Mouse (Mus musculus): Measurements from ENCODE around the gene Daam1. TPM values are rescaled to one million over a fixed set of nuclear protein-coding genes. Genes with fewer than 3 reads are reported as not detected.

Daam1 gene
- polyA plus RNA-seq, 1 experiment from 2014 or later, result 8.5 TPM

DNA sequence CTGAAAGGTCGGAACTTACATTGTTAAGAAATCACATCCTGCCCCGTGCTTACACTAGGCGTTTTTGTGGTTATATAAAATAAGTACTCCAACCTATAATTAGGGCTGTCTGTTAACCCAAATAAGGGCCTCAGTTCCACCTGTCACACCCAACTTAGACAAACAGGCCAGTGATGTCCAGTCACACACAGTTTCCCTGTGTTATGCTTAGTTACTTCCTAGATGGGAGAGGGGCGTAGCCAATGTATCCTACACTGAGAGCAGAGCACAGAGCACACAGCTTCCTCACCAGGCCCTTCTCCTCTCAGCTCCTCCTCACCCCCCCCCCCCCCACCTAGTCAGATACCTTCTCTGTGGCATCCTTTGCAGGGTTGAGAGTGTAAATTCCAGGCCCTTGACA lies 41.5 kb downstream of the Daam1 start:
- no peak for ATAC-seq (ENCODE audit: insufficient number of reproducible peaks, low FRiP score, low TSS enrichment, low read depth)
- peaks cover 4% of the 10 kb centered on the region for H3K4me1 ChIP-seq (ENCODE audit: control insufficient read depth, insufficient read depth, low read length)
- H3K27ac ChIP-seq (replicated peaks; ENCODE audit: low read depth, low read length), result no peak overlapping the region
- no peak overlapping the region for H3K9ac ChIP-seq (ENCODE audit: low read length)
- 89% methylated on average over 4 of the region's 4 CpGs for WGBS
- DNase-seq (ENCODE audit: low spot score), result no peak
- H3K36me3 ChIP-seq (ENCODE audit: control insufficient read depth, insufficient read depth, low read length), result no peaks in the 10 kb centered on the region
- H3K27me3 ChIP-seq (ENCODE audit: control insufficient read depth, insufficient read depth, low read length), result no peaks in the 10 kb centered on the region
- no peak overlapping the region for H3K4me2 ChIP-seq (ENCODE audit: low read depth, severe bottlenecking)
- H3K4me3 ChIP-seq (ENCODE audit: low read depth, low read length), result no peak overlapping the region
- H3K9me3 ChIP-seq (ENCODE audit: control insufficient read depth, low read length), result no peaks in the 10 kb centered on the region

DNA sequence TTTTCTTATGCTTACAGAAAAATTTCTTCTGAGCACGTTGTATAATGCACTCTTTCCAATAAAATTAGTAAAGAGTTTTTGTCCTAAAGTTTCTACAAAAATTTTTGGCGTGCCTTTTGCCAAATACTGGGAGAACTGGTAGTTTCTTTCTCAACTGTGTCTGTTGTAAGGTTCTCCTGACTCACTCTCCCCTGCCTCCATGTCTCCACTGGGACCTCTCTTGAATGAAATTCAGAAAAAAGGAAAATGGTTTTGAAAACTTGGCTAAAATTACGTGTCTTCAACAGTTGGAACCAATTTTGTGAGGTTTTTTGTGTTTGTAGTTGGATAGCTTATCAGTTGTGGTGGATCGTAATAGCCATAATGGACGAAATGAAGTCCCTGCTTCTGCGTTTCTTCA lies 43.7 kb downstream of the Daam1 start:
- Histone ChIP-seq H3K4me3 (ENCODE audit: low read depth, low read length) (no peak overlapping the region), H3K4me1 (ENCODE audit: control insufficient read depth, insufficient read depth, low read length) (no peaks in the 10 kb centered on the region), H3K9me3 (ENCODE audit: control insufficient read depth, low read length) (no peaks in the 10 kb centered on the region), H3K4me2 (ENCODE audit: low read depth, severe bottlenecking) (no peak overlapping the region), H3K27ac (replicated peaks; ENCODE audit: low read depth, low read length) (no peak overlapping the region), H3K27me3 (ENCODE audit: control insufficient read depth, insufficient read depth, low read length) (no peaks in the 10 kb centered on the region), H3K9ac (ENCODE audit: low read length) (no peak overlapping the region), H3K36me3 (ENCODE audit: control insufficient read depth, insufficient read depth, low read length) (no peaks in the 10 kb centered on the region)
- DNase-seq (ENCODE audit: low spot score) (no peak), ATAC-seq (ENCODE audit: insufficient number of reproducible peaks, low FRiP score, low TSS enrichment, low read depth) (no peak)
- WGBS, result 91% methylated on average over 6 of the region's 6 CpGs

- H3K27me3 ChIP-seq (ENCODE audit: control insufficient read depth, insufficient read depth, low read length), result no peaks in the 10 kb centered on the region
- H3K36me3 ChIP-seq (ENCODE audit: control insufficient read depth, insufficient read depth, low read length), result no peaks in the 10 kb centered on the region
- no peak overlapping the region for H3K9ac ChIP-seq (ENCODE audit: low read length)
- no peak for DNase-seq (ENCODE audit: low spot score)
- ATAC-seq (ENCODE audit: insufficient number of reproducible peaks, low FRiP score, low TSS enrichment, low read depth), result no peak
- H3K27ac ChIP-seq (replicated peaks; ENCODE audit: low read depth, low read length), result no peak overlapping the region
- H3K4me1 ChIP-seq (ENCODE audit: control insufficient read depth, insufficient read depth, low read length), result no peaks in the 10 kb centered on the region
- no peak overlapping the region for H3K4me3 ChIP-seq (ENCODE audit: low read depth, low read length)
- H3K4me2 ChIP-seq (ENCODE audit: low read depth, severe bottlenecking), result no peak overlapping the region
- no peaks in the 10 kb centered on the region for H3K9me3 ChIP-seq (ENCODE audit: control insufficient read depth, low read length)
- 90% methylated on average over 3 of the region's 3 CpGs for WGBS
These were observed 44.1 kb downstream of the Daam1 start for GRCm38 (mm10) chr12:71874984-71875383.

DNA sequence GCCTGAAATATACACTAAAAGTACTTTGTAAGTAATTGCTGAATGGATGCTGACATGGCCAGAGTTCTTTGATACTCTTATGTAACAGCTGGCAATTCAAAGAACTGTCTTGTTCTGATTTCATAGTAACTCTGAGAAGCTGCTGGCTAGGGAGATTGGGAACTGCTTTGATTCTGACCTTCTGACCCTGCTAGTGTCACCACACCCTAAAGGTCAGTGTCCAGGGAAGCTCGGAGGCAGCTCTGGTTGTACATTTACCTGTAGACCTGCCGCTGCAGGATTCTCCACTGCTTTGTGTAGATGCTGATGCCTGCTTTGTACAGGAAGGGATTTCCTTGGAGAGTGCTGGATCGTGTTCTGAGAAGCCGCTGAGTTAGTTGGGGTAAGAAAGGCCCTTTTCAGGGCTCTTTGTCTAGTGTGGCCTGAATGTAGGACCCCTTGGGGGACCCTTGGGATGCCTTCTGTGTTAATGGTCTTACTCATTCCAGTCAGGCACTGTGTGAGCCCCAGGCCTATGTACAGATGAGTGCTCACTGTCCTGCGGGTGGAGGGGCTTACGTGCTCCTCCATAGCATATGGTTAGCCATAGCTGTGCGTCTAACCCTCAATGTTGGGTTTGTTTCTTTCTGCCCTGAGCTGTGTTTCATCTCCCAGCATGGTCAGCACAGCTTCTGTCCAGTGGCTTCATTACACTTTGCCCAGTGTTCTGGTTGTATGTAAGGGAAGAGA lies 45.0 kb downstream of the Daam1 start:
- no peak overlapping the region for H3K4me2 ChIP-seq (ENCODE audit: low read depth, severe bottlenecking)
- H3K9ac ChIP-seq (ENCODE audit: low read length), result no peak overlapping the region
- WGBS, result 89% methylated on average over 7 of the region's 7 CpGs
- DNase-seq (ENCODE audit: low spot score), result no peak
- no peaks in the 10 kb centered on the region for H3K27me3 ChIP-seq (ENCODE audit: control insufficient read depth, insufficient read depth, low read length)
- ATAC-seq (ENCODE audit: insufficient number of reproducible peaks, low FRiP score, low TSS enrichment, low read depth), result no peak
- H3K36me3 ChIP-seq (ENCODE audit: control insufficient read depth, insufficient read depth, low read length), result no peaks in the 10 kb centered on the region
- H3K4me3 ChIP-seq (ENCODE audit: low read depth, low read length), result no peak overlapping the region
- no peak overlapping the region for H3K27ac ChIP-seq (replicated peaks; ENCODE audit: low read depth, low read length)
- H3K9me3 ChIP-seq (ENCODE audit: control insufficient read depth, low read length), result no peaks in the 10 kb centered on the region
- no peaks in the 10 kb centered on the region for H3K4me1 ChIP-seq (ENCODE audit: control insufficient read depth, insufficient read depth, low read length)

DNA sequence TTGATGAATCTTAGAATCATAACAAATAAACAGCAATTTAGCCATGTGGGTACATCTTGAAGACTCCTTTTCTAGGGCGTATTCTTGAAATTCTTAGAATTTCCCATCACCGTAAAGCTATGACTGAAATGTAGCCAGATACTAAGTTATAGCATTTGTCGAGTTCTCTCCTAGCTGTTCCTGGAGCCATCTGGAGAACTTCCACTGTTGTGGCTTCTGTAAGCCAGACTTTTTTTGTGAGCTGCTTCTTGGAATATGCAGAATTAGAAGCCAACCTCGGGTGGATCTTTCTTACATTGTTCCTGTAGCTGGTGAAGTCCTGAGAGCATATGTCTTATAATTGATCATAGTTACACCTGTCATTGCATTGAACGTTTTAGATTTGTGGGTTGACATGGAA lies 50.1 kb downstream of the Daam1 start:
- Histone ChIP-seq H3K9ac (ENCODE audit: low read length) (no peak overlapping the region), H3K4me2 (ENCODE audit: low read depth, severe bottlenecking) (no peak overlapping the region), H3K9me3 (ENCODE audit: control insufficient read depth, low read length) (no peaks in the 10 kb centered on the region), H3K4me3 (ENCODE audit: low read depth, low read length) (no peak overlapping the region), H3K27ac (replicated peaks; ENCODE audit: low read depth, low read length) (no peak overlapping the region), H3K36me3 (ENCODE audit: control insufficient read depth, insufficient read depth, low read length) (no peaks in the 10 kb centered on the region), H3K4me1 (ENCODE audit: control insufficient read depth, insufficient read depth, low read length) (no peaks in the 10 kb centered on the region), H3K27me3 (ENCODE audit: control insufficient read depth, insufficient read depth, low read length) (no peaks in the 10 kb centered on the region)
- DNase-seq (ENCODE audit: low spot score), result no peak
- no peak for ATAC-seq (ENCODE audit: insufficient number of reproducible peaks, low FRiP score, low TSS enrichment, low read depth)
- 92% methylated on average over 5 of the region's 5 CpGs for WGBS

DNA sequence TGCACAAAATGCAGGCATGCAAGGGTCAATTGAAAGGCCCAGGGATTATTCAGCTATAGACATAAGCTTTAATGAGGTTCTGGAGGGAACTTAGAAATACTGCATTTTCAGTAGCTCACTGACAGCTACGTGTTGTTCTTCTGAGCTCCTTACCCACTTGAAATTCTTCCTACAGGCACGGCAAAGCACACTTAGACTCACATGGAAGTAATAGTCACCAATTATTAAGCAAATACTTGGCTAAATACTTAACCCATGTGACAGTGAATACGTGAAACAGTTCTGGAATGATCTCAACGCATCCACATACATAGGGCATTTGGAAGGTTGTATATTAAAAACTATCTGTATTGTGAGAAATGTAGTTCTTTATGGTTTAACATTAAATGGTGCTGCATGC lies 50.6 kb downstream of the Daam1 start:
- H3K9ac ChIP-seq (ENCODE audit: low read length), result no peak overlapping the region
- 86% methylated on average over 4 of the region's 4 CpGs for WGBS
- H3K4me3 ChIP-seq (ENCODE audit: low read depth, low read length), result no peak overlapping the region
- no peaks in the 10 kb centered on the region for H3K4me1 ChIP-seq (ENCODE audit: control insufficient read depth, insufficient read depth, low read length)
- H3K27me3 ChIP-seq (ENCODE audit: control insufficient read depth, insufficient read depth, low read length), result no peaks in the 10 kb centered on the region
- H3K27ac ChIP-seq (replicated peaks; ENCODE audit: low read depth, low read length), result no peak overlapping the region
- H3K9me3 ChIP-seq (ENCODE audit: control insufficient read depth, low read length), result no peaks in the 10 kb centered on the region
- DNase-seq (ENCODE audit: low spot score) (no peak), ATAC-seq (ENCODE audit: insufficient number of reproducible peaks, low FRiP score, low TSS enrichment, low read depth) (no peak)
- no peak overlapping the region for H3K4me2 ChIP-seq (ENCODE audit: low read depth, severe bottlenecking)
- H3K36me3 ChIP-seq (ENCODE audit: control insufficient read depth, insufficient read depth, low read length), result no peaks in the 10 kb centered on the region

- ATAC-seq (ENCODE audit: insufficient number of reproducible peaks, low FRiP score, low TSS enrichment, low read depth), result no peak
- Histone ChIP-seq H3K27ac (replicated peaks; ENCODE audit: low read depth, low read length) (no peak overlapping the region), H3K27me3 (ENCODE audit: control insufficient read depth, insufficient read depth, low read length) (no peaks in the 10 kb centered on the region), H3K9ac (ENCODE audit: low read length) (no peak overlapping the region), H3K4me1 (ENCODE audit: control insufficient read depth, insufficient read depth, low read length) (no peaks in the 10 kb centered on the region), H3K9me3 (ENCODE audit: control insufficient read depth, low read length) (no peaks in the 10 kb centered on the region), H3K4me2 (ENCODE audit: low read depth, severe bottlenecking) (no peak overlapping the region), H3K36me3 (ENCODE audit: control insufficient read depth, insufficient read depth, low read length) (no peaks in the 10 kb centered on the region), H3K4me3 (ENCODE audit: low read depth, low read length) (no peak overlapping the region)
- 79% methylated on average over 9 of the region's 9 CpGs for WGBS
- DNase-seq (ENCODE audit: low spot score), result no peak
These were observed 52.3 kb downstream of the Daam1 start for GRCm38 (mm10) chr12:71883066-71883711.

- Histone ChIP-seq H3K9ac (ENCODE audit: low read length) (no peak overlapping the region), H3K27ac (replicated peaks; ENCODE audit: low read depth, low read length) (no peak overlapping the region), H3K4me1 (ENCODE audit: control insufficient read depth, insufficient read depth, low read length) (no peaks in the 10 kb centered on the region; the same call in 1 of the 2 replicates), H3K9me3 (ENCODE audit: control insufficient read depth, low read length) (no peaks in the 10 kb centered on the region), H3K36me3 (ENCODE audit: control insufficient read depth, insufficient read depth, low read length) (no peaks in the 10 kb centered on the region), H3K27me3 (ENCODE audit: control insufficient read depth, insufficient read depth, low read length) (no peaks in the 10 kb centered on the region), H3K4me3 (ENCODE audit: low read depth, low read length) (no peak overlapping the region), H3K4me2 (ENCODE audit: low read depth, severe bottlenecking) (no peak overlapping the region)
- ATAC-seq (ENCODE audit: insufficient number of reproducible peaks, low FRiP score, low TSS enrichment, low read depth) (no peak), DNase-seq (ENCODE audit: low spot score) (no peak)
- 80% methylated on average over 2 of the region's 2 CpGs for WGBS
These were observed 54.3 kb downstream of the Daam1 start for GRCm38 (mm10) chr12:71885170-71885574.

All from limb, embryonic 11.5 days (tissue).